Mouse (Mus musculus) bone marrow macrophage, adult 2 months (primary cell): ENCODE measurements around the gene Dock6. TPM values are rescaled to one million over a fixed set of nuclear protein-coding genes. Genes with fewer than 3 reads are reported as not detected.

Source experiments
- H3K27ac ChIP-seq: 2 replicates; pipeline ENCODE4 v1.5.1; 2012; ENCODE audit warnings: low read depth, low read length; ENCODE audit not compliant: insufficient read depth
- H3K4me1 ChIP-seq: 2 replicates; pipeline ENCODE4 v1.6.1; 2012; ENCODE audit warnings: low read length; ENCODE audit not compliant: control insufficient read depth, insufficient read depth
- H3K4me3 ChIP-seq: 2 replicates; pipeline ENCODE4 v1.5.1; 2012; ENCODE audit warnings: mild to moderate bottlenecking, low read length, moderate library complexity; ENCODE audit not compliant: insufficient read depth
- CTCF ChIP-seq: IDR thresholded peaks from 2 replicates; pipeline ENCODE4 v1.5.1; 2012; ENCODE audit warnings: low read depth, mild to moderate bottlenecking, low read length, moderate library complexity
- POLR2A ChIP-seq: IDR thresholded peaks from 2 replicates; pipeline ENCODE4 v1.6.1; 2012; ENCODE audit warnings: mild to moderate bottlenecking, low read depth, low read length, borderline replicate concordance
- polyA plus RNA-seq: library from polyadenylated mRNA; stranded (reverse); fragments of >200 nt; gene quantifications from 2 replicates; pipeline ENCODE4 v1.2.4, GENCODE M21; 2012; ENCODE audit not compliant: missing spikeins, insufficient read depth, insufficient read length

Dock6 gene
- polyA plus RNA-seq, 1 experiment, result 8.7 TPM

GRCm38 (mm10) chr9:21752252-21752792 is 100.1 kb downstream of the Dock6 start:
- H3K4me3 ChIP-seq, result no peak overlapping the region
- H3K27ac ChIP-seq, result no peak overlapping the region
- no peak for TF ChIP-seq CTCF
- no peak for TF ChIP-seq POLR2A
- H3K4me1 ChIP-seq, result no peaks in the 10 kb centered on the region

- Histone ChIP-seq H3K27ac (no peak overlapping the region), H3K4me3 (no peak overlapping the region), H3K4me1 (no peaks in the 10 kb centered on the region)
- TF ChIP-seq CTCF, result no peak
- no peak for TF ChIP-seq POLR2A
These were observed 101.1 kb downstream of the Dock6 start for GRCm38 (mm10) chr9:21751347-21751746.

GRCm38 (mm10) chr9:21750370-21750769 is 102.1 kb downstream of the Dock6 start:
- Histone ChIP-seq H3K4me3 (no peak overlapping the region), H3K4me1 (no peaks in the 10 kb centered on the region), H3K27ac (no peak overlapping the region)
- TF ChIP-seq CTCF, result no peak
- TF ChIP-seq POLR2A, result no peak

Other genes with a start within 250 kb of the Dock6 start
- gene Smarca4, start 236.5 kb downstream of the Dock6 start, polyA plus RNA-seq, result 43.7 and 49.8 TPM in 2 replicates
- gene Ldlr, start 129.2 kb downstream of the Dock6 start, polyA plus RNA-seq, result 30.4 and 36.5 TPM in 2 replicates
- 16.6 and 23.2 TPM in 2 replicates for gene Spc24, start 92.3 kb downstream of the Dock6 start, polyA plus RNA-seq
- gene Kank2, start 53.9 kb downstream of the Dock6 start, polyA plus RNA-seq, result 12.2 and 12.3 TPM in 2 replicates
- gene Angptl8, start 17.1 kb downstream of the Dock6 start, polyA plus RNA-seq, result not detected in 2 replicates
- gene Rab3d, start 65.6 kb upstream of the Dock6 start, polyA plus RNA-seq, result 26.9 and 32.4 TPM in 2 replicates
- gene Ccdc159, start 74.8 kb upstream of the Dock6 start, polyA plus RNA-seq, result 4.3 and 5.1 TPM in 2 replicates
- 57.2 and 63.0 TPM in 2 replicates for gene Tmem205, start 74.9 kb upstream of the Dock6 start, polyA plus RNA-seq
- gene Plppr2, start 84.4 kb upstream of the Dock6 start, polyA plus RNA-seq, result 5.8 and 6.0 TPM in 2 replicates
- gene Swsap1, start 103.1 kb upstream of the Dock6 start, polyA plus RNA-seq, result 4.2 and 5.7 TPM in 2 replicates
- gene Epor, start 110.9 kb upstream of the Dock6 start, polyA plus RNA-seq, result 1.1 and 1.4 TPM in 2 replicates
- 5.2 and 9.5 TPM in 2 replicates for gene Rgl3, start 136.8 kb upstream of the Dock6 start, polyA plus RNA-seq
- 1.5 TPM in 1 of 2 replicates, not detected in the other for gene Ccdc151, start 150.0 kb upstream of the Dock6 start, polyA plus RNA-seq
- gene Prkcsh, start 150.2 kb upstream of the Dock6 start, polyA plus RNA-seq, result 64.1 and 65.9 TPM in 2 replicates
- 0.19 TPM in 1 of 2 replicates, not detected in the other for gene Elavl3, start 199.4 kb upstream of the Dock6 start, polyA plus RNA-seq
- not detected in 2 replicates for gene Gm49318, start 218.6 kb upstream of the Dock6 start, polyA plus RNA-seq
- gene Zfp653, start 218.7 kb upstream of the Dock6 start, polyA plus RNA-seq, result 9.5 and 10.3 TPM in 2 replicates
- gene Ecsit, start 232.8 kb upstream of the Dock6 start, polyA plus RNA-seq, result 5.7 and 7.0 TPM in 2 replicates
- 1.6 and 1.9 TPM in 2 replicates for gene Cnn1, start 246.6 kb upstream of the Dock6 start, polyA plus RNA-seq